Mouse (Mus musculus): ENCODE results near the gene Nck2. TPM values are rescaled to one million over a fixed set of nuclear protein-coding genes. Genes with fewer than 3 reads are reported as not detected.

The Nck2 gene
- polyA plus RNA-seq, 1 experiment = 39.1 TPM

- H3K4me3 ChIP-seq (replicated peaks; ENCODE audit: extremely low read depth, low read depth, low read length) = no peak overlapping the region
- H3K4me1 ChIP-seq (ENCODE audit: control insufficient read depth, insufficient read depth, low read length) = peaks cover 16% of the 10 kb centered on the region
- DNase-seq = no peak
- TF ChIP-seq CTCF (IDR thresholded peaks at IDR 0.05; ENCODE audit: insufficient read depth, low read length) = no peak
- no peak for TF ChIP-seq POLR2A (IDR thresholded peaks at IDR 0.05; ENCODE audit: borderline replicate concordance, extremely low read depth, low read depth, low read length)
- 80% methylated on average over 5 of the region's 5 CpGs for WGBS
Observed at GRCm38 (mm10) chr1:43534060-43534760, 89.8 kb downstream of the Nck2 start.

DNA sequence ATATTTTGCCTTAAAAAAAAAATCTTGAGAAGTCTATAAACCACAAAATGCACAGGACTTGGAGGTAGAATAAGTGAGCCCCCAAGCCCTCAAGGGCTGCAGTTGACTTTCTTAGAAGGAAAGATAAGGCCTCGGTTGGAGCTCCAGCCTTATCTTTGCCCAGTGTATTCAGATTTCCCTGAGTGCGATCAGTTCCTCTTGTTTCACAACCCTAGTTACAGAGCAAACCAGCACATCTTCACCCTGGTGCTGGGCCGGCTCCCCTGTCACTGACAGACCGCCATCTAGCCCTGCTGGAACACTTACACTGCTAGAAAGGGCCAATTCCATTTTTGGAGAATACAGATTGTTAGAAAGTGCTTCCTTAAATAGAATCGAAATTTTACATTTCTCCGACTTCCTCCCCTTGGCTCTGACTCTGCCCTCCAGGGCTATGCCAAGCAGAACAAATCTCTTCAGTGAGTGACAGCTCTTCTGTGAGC lies 91.2 kb downstream of the Nck2 start:
- WGBS = 60% methylated on average over 6 of the region's 6 CpGs
- no peak for TF ChIP-seq CTCF (IDR thresholded peaks at IDR 0.05; ENCODE audit: insufficient read depth, low read length)
- TF ChIP-seq POLR2A (IDR thresholded peaks at IDR 0.05; ENCODE audit: borderline replicate concordance, extremely low read depth, low read depth, low read length) = no peak
- DNase-seq = no peak
- Histone ChIP-seq H3K4me1 (ENCODE audit: control insufficient read depth, insufficient read depth, low read length) (peaks cover 14% of the 10 kb centered on the region), H3K4me3 (replicated peaks; ENCODE audit: extremely low read depth, low read depth, low read length) (no peak overlapping the region)

GRCm38 (mm10) chr1:43536266-43536665 lies 91.9 kb downstream of the Nck2 start:
- Histone ChIP-seq H3K4me3 (replicated peaks; ENCODE audit: extremely low read depth, low read depth, low read length) (no peak overlapping the region), H3K4me1 (ENCODE audit: control insufficient read depth, insufficient read depth, low read length) (peaks cover 8% of the 10 kb centered on the region)
- no peak for DNase-seq
- WGBS = 80% methylated on average over 2 of the region's 2 CpGs
- TF ChIP-seq POLR2A (IDR thresholded peaks at IDR 0.05; ENCODE audit: borderline replicate concordance, extremely low read depth, low read depth, low read length) = no peak
- no peak for TF ChIP-seq CTCF (IDR thresholded peaks at IDR 0.05; ENCODE audit: insufficient read depth, low read length)

DNA sequence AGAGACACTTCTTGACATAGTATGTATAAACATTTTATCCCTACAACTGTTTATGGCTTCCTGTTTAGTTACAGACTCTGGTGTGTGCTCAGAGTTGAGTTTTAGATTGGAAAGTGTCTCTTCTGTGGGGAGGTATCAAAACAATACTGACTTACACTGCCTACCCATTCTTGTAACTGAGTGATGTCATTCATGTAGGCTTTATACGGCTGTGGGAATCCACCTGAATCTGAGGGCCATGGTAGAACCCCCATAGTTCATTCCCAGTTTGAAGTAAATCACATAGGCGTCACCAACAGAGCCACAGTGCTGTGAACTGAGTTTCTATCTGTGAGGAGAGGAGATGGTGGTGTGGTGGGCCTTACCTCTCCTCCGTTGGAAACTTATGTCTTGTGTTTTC lies 92.6 kb downstream of the Nck2 start:
- DNase-seq = no peak
- H3K4me3 ChIP-seq (replicated peaks; ENCODE audit: extremely low read depth, low read depth, low read length) = no peak overlapping the region
- TF ChIP-seq POLR2A (IDR thresholded peaks at IDR 0.05; ENCODE audit: borderline replicate concordance, extremely low read depth, low read depth, low read length) = no peak
- TF ChIP-seq CTCF (IDR thresholded peaks at IDR 0.05; ENCODE audit: insufficient read depth, low read length) = no peak
- 73% methylated on average over 3 of the region's 3 CpGs for WGBS
- H3K4me1 ChIP-seq (ENCODE audit: control insufficient read depth, insufficient read depth, low read length) = peaks cover 7% of the 10 kb centered on the region

DNA sequence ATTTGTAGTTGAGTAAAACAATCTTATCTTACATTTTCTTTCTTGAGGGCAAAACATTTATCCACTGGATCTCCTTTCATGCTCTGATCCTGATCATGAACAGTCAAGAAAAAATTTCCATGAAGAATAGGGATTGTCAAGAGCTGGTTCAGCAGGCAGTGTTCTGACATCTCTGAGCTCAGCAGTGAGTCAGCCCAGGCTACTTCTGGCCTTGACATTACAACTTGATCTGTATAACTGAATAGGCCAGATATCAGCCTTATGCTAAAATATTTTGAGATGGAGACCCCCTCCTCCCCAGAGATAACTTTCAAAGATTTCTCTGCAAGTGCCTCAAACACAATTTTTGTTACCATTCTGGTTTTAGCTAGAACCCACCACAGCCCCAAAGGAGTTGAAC lies 93.1 kb downstream of the Nck2 start:
- peaks cover 5% of the 10 kb centered on the region for H3K4me1 ChIP-seq (ENCODE audit: control insufficient read depth, insufficient read depth, low read length)
- H3K4me3 ChIP-seq (replicated peaks; ENCODE audit: extremely low read depth, low read depth, low read length) = no peak overlapping the region
- DNase-seq = no peak
- TF ChIP-seq POLR2A (IDR thresholded peaks at IDR 0.05; ENCODE audit: borderline replicate concordance, extremely low read depth, low read depth, low read length) = no peak
- TF ChIP-seq CTCF (IDR thresholded peaks at IDR 0.05; ENCODE audit: insufficient read depth, low read length) = no peak

DNA sequence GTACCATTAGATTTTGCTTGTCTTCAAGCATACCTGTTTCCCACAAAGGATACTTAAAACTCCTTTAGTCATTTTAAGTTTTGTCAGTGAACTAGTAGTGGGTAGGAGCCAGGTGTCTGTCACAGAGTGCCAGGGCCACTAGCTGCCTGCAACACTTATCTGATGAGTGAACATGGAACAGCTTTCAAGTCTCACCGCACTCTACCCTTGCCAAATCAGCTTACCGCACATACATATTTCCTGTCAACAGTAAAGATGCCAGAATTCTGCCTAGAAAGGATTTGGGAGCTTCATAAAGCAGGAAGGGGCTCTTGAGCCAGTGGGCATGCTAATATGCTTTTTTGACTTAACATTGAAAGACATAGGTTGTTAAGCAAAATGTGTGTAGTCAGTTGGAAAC lies 94.3 kb downstream of the Nck2 start:
- Histone ChIP-seq H3K4me1 (ENCODE audit: control insufficient read depth, insufficient read depth, low read length) (peaks cover 4% of the 10 kb centered on the region), H3K4me3 (replicated peaks; ENCODE audit: extremely low read depth, low read depth, low read length) (no peak overlapping the region)
- 80% methylated on average over 2 of the region's 2 CpGs for WGBS
- TF ChIP-seq CTCF (IDR thresholded peaks at IDR 0.05; ENCODE audit: insufficient read depth, low read length) = no peak
- no peak for TF ChIP-seq POLR2A (IDR thresholded peaks at IDR 0.05; ENCODE audit: borderline replicate concordance, extremely low read depth, low read depth, low read length)
- no peak for DNase-seq

GRCm38 (mm10) chr1:43539689-43540380 lies 95.5 kb downstream of the Nck2 start:
- Histone ChIP-seq H3K4me3 (replicated peaks; ENCODE audit: extremely low read depth, low read depth, low read length) (no peak overlapping the region), H3K4me1 (ENCODE audit: control insufficient read depth, insufficient read depth, low read length) (peaks cover 2% of the 10 kb centered on the region)
- WGBS = 49% methylated on average over 4 of the region's 4 CpGs
- DNase-seq = no peak
- no peak for TF ChIP-seq POLR2A (IDR thresholded peaks at IDR 0.05; ENCODE audit: borderline replicate concordance, extremely low read depth, low read depth, low read length)
- no peak for TF ChIP-seq CTCF (IDR thresholded peaks at IDR 0.05; ENCODE audit: insufficient read depth, low read length)

GRCm38 (mm10) chr1:43542339-43542738 lies 98.0 kb downstream of the Nck2 start:
- 60% methylated on average over 4 of the region's 4 CpGs for WGBS
- Histone ChIP-seq H3K4me3 (replicated peaks; ENCODE audit: extremely low read depth, low read depth, low read length) (no peak overlapping the region), H3K4me1 (ENCODE audit: control insufficient read depth, insufficient read depth, low read length) (no peaks in the 10 kb centered on the region; the same call in 1 of the 2 replicates)
- TF ChIP-seq CTCF (IDR thresholded peaks at IDR 0.05; ENCODE audit: insufficient read depth, low read length) = no peak
- no peak for TF ChIP-seq POLR2A (IDR thresholded peaks at IDR 0.05; ENCODE audit: borderline replicate concordance, extremely low read depth, low read depth, low read length)
- no peak for DNase-seq

GRCm38 (mm10) chr1:43547644-43548043 lies 103.3 kb downstream of the Nck2 start:
- WGBS = 81% methylated on average over 2 of the region's 2 CpGs
- H3K4me1 ChIP-seq (ENCODE audit: control insufficient read depth, insufficient read depth, low read length) = no peaks in the 10 kb centered on the region; the same call in 1 of the 2 replicates
- H3K4me3 ChIP-seq (replicated peaks; ENCODE audit: extremely low read depth, low read depth, low read length) = no peak overlapping the region
- DNase-seq = no peak
- no peak for TF ChIP-seq POLR2A (IDR thresholded peaks at IDR 0.05; ENCODE audit: borderline replicate concordance, extremely low read depth, low read depth, low read length)

- H3K4me1 ChIP-seq (ENCODE audit: control insufficient read depth, insufficient read depth, low read length) = no peaks in the 10 kb centered on the region; the same call in 1 of the 2 replicates
- DNase-seq = no peak
- 79% methylated on average over 5 of the region's 5 CpGs for WGBS
- no peak for TF ChIP-seq CTCF (IDR thresholded peaks at IDR 0.05; ENCODE audit: insufficient read depth, low read length)
- no peak for TF ChIP-seq POLR2A (IDR thresholded peaks at IDR 0.05; ENCODE audit: borderline replicate concordance, extremely low read depth, low read depth, low read length)
- no peak overlapping the region for H3K4me3 ChIP-seq (replicated peaks; ENCODE audit: extremely low read depth, low read depth, low read length)
Observed at GRCm38 (mm10) chr1:43548749-43549148, 104.4 kb downstream of the Nck2 start.

Data from lung, adult 2 months (tissue).